Mouse (Mus musculus) heart, postnatal 14 days (tissue): ENCODE results near the gene Amh. TPM values are rescaled to one million over a fixed set of nuclear protein-coding genes. Genes with fewer than 3 reads are reported as not detected.
"Not testable (repeated sequence)": the region's sequence is repeated elsewhere in the genome, so short reads cannot be mapped to it uniquely, and the experiment has no call there.

ENCODE experiments used
- DNase-seq, 2 experiments: peaks; one replicate each; pipeline ENCODE4 v3.0.0; 2021 to 2022
- intact Hi-C: fragments of 180-260 bp; cut with DNase I; formaldehyde crosslinking; loops from one replicate; pipeline ENCODE4 v1.15.1; 2025
- total RNA-seq, 2 experiments: library from RNA; stranded (reverse); gene quantifications; 2 replicates each; pipeline ENCODE4 v1.2.3; 2021

Gene Amh
- total RNA-seq, 2 experiments from 2014 or later = 0.56 to 0.65 TPM

GRCm38 (mm10) chr10:80824827-80825226 is 19.8 kb downstream of the Amh start:
- intact Hi-C loops = loop anchor here (5.0 kb wide), 1 partner anchor 172 kb away; no protein-coding TSS in a partner anchor
- no peak for DNase-seq

- intact Hi-C loops = no loop called here
- peak; percentile 96 to 99 for DNase-seq
These were observed 21.4 kb downstream of the Amh start, which contains the start of gene Oaz1 for GRCm38 (mm10) chr10:80826151-80827062. Gene Oaz1 (plus strand): TSS chr10:80826656.

- intact Hi-C loops = no loop called here
These were observed 22.2 kb downstream of the Amh start for GRCm38 (mm10) chr10:80827063-80827869.

GRCm38 (mm10) chr10:80827870-80828420 is 22.9 kb downstream of the Amh start:
- DNase-seq = no peak
- intact Hi-C loops = no loop called here

More at GRCm38 (mm10) chr10:80827063-80827869, 22.2 kb downstream of the Amh start:
- DNase-seq = no peak

- DNase-seq, intact Hi-C loops: not testable (repeated sequence)
These were observed 23.5 kb downstream of the Amh start for GRCm38 (mm10) chr10:80828587-80828986.

GRCm38 (mm10) chr10:80829359-80830278 is 24.6 kb downstream of the Amh start:
- intact Hi-C loops = no loop called here
- DNase-seq = no peak

GRCm38 (mm10) chr10:80831136-80831535 is 26.1 kb downstream of the Amh start:
- peak; percentile 45 to 57 for DNase-seq
- intact Hi-C loops = no loop called here

GRCm38 (mm10) chr10:80832818-80833217 is 27.8 kb downstream of the Amh start:
- intact Hi-C loops = loop anchor here (2.0 kb wide), 1 partner anchor 22 kb away; the partner anchor contains the start of genes Lsm7 and Sppl2b
- DNase-seq = no peak

GRCm38 (mm10) chr10:80835617-80836016 is 30.6 kb downstream of the Amh start:
- intact Hi-C loops = no loop called here

GRCm38 (mm10) chr10:80836949-80837379 is 31.9 kb downstream of the Amh start:
- intact Hi-C loops = no loop called here
- DNase-seq = no peak

More at GRCm38 (mm10) chr10:80835617-80836016, 30.6 kb downstream of the Amh start:
- no peak for DNase-seq

GRCm38 (mm10) chr10:80837827-80838226 is 32.8 kb downstream of the Amh start:
- intact Hi-C loops = no loop called here
- DNase-seq = peak; percentile 35 to 51

GRCm38 (mm10) chr10:80838346-80838912 is 33.4 kb downstream of the Amh start:
- intact Hi-C loops = no loop called here
- DNase-seq = no peak

- intact Hi-C loops = no loop called here
- no peak for DNase-seq
These were observed 34.8 kb downstream of the Amh start for GRCm38 (mm10) chr10:80839848-80840247.

GRCm38 (mm10) chr10:80841685-80842084 is 36.6 kb downstream of the Amh start:
- intact Hi-C loops = no loop called here
- no peak for DNase-seq

GRCm38 (mm10) chr10:80842334-80842733 is 37.3 kb downstream of the Amh start:
- intact Hi-C loops = no loop called here
- DNase-seq = no peak

GRCm38 (mm10) chr10:80843087-80843930 is 38.3 kb downstream of the Amh start:
- no peak for DNase-seq
- intact Hi-C loops = no loop called here

- DNase-seq = peak in 1 of 2 experiments; percentile 54
- intact Hi-C loops = no loop called here
These were observed 39.0 kb downstream of the Amh start, which contains the start of gene Lingo3 for GRCm38 (mm10) chr10:80843931-80844547. Gene Lingo3 (minus strand): TSS chr10:80844039.
